Mouse (Mus musculus) frontal cortex, adult 2 months (tissue): ENCODE measurements at regions not wholly inside any gene's neighbourhood (a gene's known extent, or its start where the extent isn't known, plus 50 kb on each side); places are given as distances from the start of the nearest gene placed in this dataset.
"Not testable (repeated sequence)": the region's sequence is repeated elsewhere in the genome, so short reads cannot be mapped to it uniquely, and the experiment has no call there.

ENCODE experiments used
- DNase-seq, 2 experiments: peaks; one replicate each; pipeline ENCODE4 v3.0.0; 2022; ENCODE audit warnings: low spot score in 1 of 2; ENCODE audit errors: extremely low spot score in 1 of 2

- DNase-seq: not testable (repeated sequence)
Measured at GRCm38 (mm10) chr17:10150403-10150689, 169.3 kb downstream of the Qk start.

- no peak for DNase-seq
Measured at GRCm38 (mm10) chr17:10149682-10150402, 169.8 kb downstream of the Qk start.

GRCm38 (mm10) chr17:10147106-10147505, 172.5 kb downstream of the Qk start:
- DNase-seq: no peak

GRCm38 (mm10) chr17:10146576-10146975, 173.1 kb downstream of the Qk start:
- peak in 1 of 2 experiments; percentile 12 for DNase-seq

GRCm38 (mm10) chr17:10138847-10139246, 180.8 kb downstream of the Qk start:
- no peak for DNase-seq

GRCm38 (mm10) chr17:10138374-10138773, 181.3 kb downstream of the Qk start:
- DNase-seq: no peak

GRCm38 (mm10) chr17:10135111-10135510, 184.5 kb downstream of the Qk start:
- DNase-seq: no peak

- DNase-seq: no peak
Measured at GRCm38 (mm10) chr17:10128591-10128990, 191.1 kb downstream of the Qk start.

GRCm38 (mm10) chr17:10122411-10122810, 197.2 kb downstream of the Qk start:
- DNase-seq: no peak

GRCm38 (mm10) chr17:10112118-10112517, 207.5 kb downstream of the Qk start:
- no peak for DNase-seq

GRCm38 (mm10) chr17:10110375-10110675, 209.3 kb downstream of the Qk start:
- no peak for DNase-seq

GRCm38 (mm10) chr17:10109511-10110374, 209.9 kb downstream of the Qk start:
- no peak for DNase-seq

- DNase-seq: peak in 1 of 2 experiments; percentile 22
Measured at GRCm38 (mm10) chr17:10105299-10105698, 214.4 kb downstream of the Qk start.

GRCm38 (mm10) chr17:10098199-10098598, 221.5 kb downstream of the Qk start:
- DNase-seq: no peak

- DNase-seq: peak in 1 of 2 experiments; percentile 33
Measured at GRCm38 (mm10) chr17:10097691-10098090, 222.0 kb downstream of the Qk start.

GRCm38 (mm10) chr17:10095841-10096301, 223.8 kb downstream of the Qk start:
- no peak for DNase-seq

GRCm38 (mm10) chr17:10094108-10094521, 225.5 kb downstream of the Qk start:
- DNase-seq: no peak

GRCm38 (mm10) chr17:10093437-10094107, 226.1 kb downstream of the Qk start:
- peak in 1 of 2 experiments; percentile 34 for DNase-seq

GRCm38 (mm10) chr17:10087192-10087886, 232.3 kb downstream of the Qk start:
- DNase-seq: no peak

- DNase-seq: no peak
Measured at GRCm38 (mm10) chr17:10086558-10086957, 233.1 kb downstream of the Qk start.

GRCm38 (mm10) chr17:10086132-10086531, 233.5 kb downstream of the Qk start:
- peak in 1 of 2 experiments; percentile 45 for DNase-seq
